ENCODE assay signal across 9 mouse cellular contexts in genomic region chr15:77029331-77029991, GRCm38 (mm10). TPM values are rescaled to one million over a fixed set of nuclear protein-coding genes. Genes with fewer than 3 reads are reported as not detected.
A peak's percentile ranks its signal among the peaks of the same experiment; 100 is the strongest.
DNase-seq lines count a peak whose midpoint lies in the region; ATAC-seq and TF ChIP-seq lines count a peak whose summit lies in the region.
"Had no signal": no experiment of that assay in that cellular context is flagged by ENCODE, and none has a peak within 500 bp of the region (broad histone marks: within the 10 kb centered on the region; RNA-seq: fewer than 3 reads in every experiment).

No protein-coding gene starts in this region.

- H3K27me3 ChIP-seq in liver, embryonic 12.5 days (replicated peaks) = peaks cover 17% of the 10 kb centered on the region; the same call in 1 of the 2 replicates
- no peaks in the 10 kb centered on the region for H3K27me3 ChIP-seq in forebrain, postnatal 0 days (ENCODE audit: insufficient read depth, low read length)
- H3K27me3 ChIP-seq in hindbrain, embryonic 12.5 days = no peaks in the 10 kb centered on the region
- no peaks in the 10 kb centered on the region for H3K27me3 ChIP-seq in midbrain, embryonic 10.5 days (ENCODE audit: low read depth, poor library complexity, severe bottlenecking)
- H3K27me3 ChIP-seq in stomach, embryonic 16.5 days (ENCODE audit: control insufficient read depth, insufficient read depth, low read length) = no peaks in the 10 kb centered on the region

- H3K4me2 ChIP-seq in liver, embryonic 12.5 days = no peak overlapping the region
- no peak overlapping the region for H3K4me2 ChIP-seq in forebrain, postnatal 0 days (ENCODE audit: low read depth)
- no peak overlapping the region for H3K4me2 ChIP-seq in hindbrain, embryonic 12.5 days (replicated peaks)
- H3K4me2 ChIP-seq in stomach, embryonic 16.5 days (ENCODE audit: low read depth, low read length) = peak overlapping the region; percentile 16; the same call in 1 of the 2 replicates

- peak; percentile 96 for TF ChIP-seq CTCF in forebrain, postnatal 0 days (IDR thresholded peaks at IDR 0.05; ENCODE audit: low read depth)

- WGBS in liver, embryonic 12.5 days (ENCODE audit: insufficient replicate concordance) = 24% methylated on average over 7 of the region's 7 CpGs
- 24% methylated on average over 7 of the region's 7 CpGs for WGBS in forebrain, postnatal 0 days
- 35% methylated on average over 7 of the region's 7 CpGs for WGBS in hindbrain, embryonic 12.5 days
- WGBS in midbrain, embryonic 10.5 days = 36% methylated on average over 7 of the region's 7 CpGs
- 25% methylated on average over 7 of the region's 7 CpGs for WGBS in stomach, embryonic 16.5 days

- H3K9me3 ChIP-seq in liver, embryonic 12.5 days (replicated peaks) = no peaks in the 10 kb centered on the region
- no peaks in the 10 kb centered on the region for H3K9me3 ChIP-seq in forebrain, postnatal 0 days (ENCODE audit: low read length)
- no peaks in the 10 kb centered on the region for H3K9me3 ChIP-seq in hindbrain, embryonic 12.5 days (replicated peaks)
- no peaks in the 10 kb centered on the region for H3K9me3 ChIP-seq in midbrain, embryonic 10.5 days (replicated peaks)
- no peaks in the 10 kb centered on the region for H3K9me3 ChIP-seq in stomach, embryonic 16.5 days (replicated peaks; ENCODE audit: control insufficient read depth, low read length)

- H3K4me1 ChIP-seq in liver, embryonic 12.5 days = no peaks in the 10 kb centered on the region
- H3K4me1 ChIP-seq in forebrain, postnatal 0 days (ENCODE audit: insufficient read depth) = no peaks in the 10 kb centered on the region
- H3K4me1 ChIP-seq in hindbrain, embryonic 12.5 days = peaks cover 10% of the 10 kb centered on the region
- H3K4me1 ChIP-seq in midbrain, embryonic 10.5 days = peaks cover 20% of the 10 kb centered on the region
- peaks cover 8% of the 10 kb centered on the region; the same call in 1 of the 2 replicates for H3K4me1 ChIP-seq in stomach, embryonic 16.5 days (ENCODE audit: control insufficient read depth, insufficient read depth, low read length)

- no peak for ATAC-seq in liver, embryonic 12.5 days
- ATAC-seq in forebrain, postnatal 0 days = peak; percentile 81
- ATAC-seq in hindbrain, embryonic 12.5 days (ENCODE audit: low FRiP score) = peak; percentile 61
- peak; percentile 64; the same call in 1 of the 2 replicates for ATAC-seq in stomach, embryonic 16.5 days (ENCODE audit: insufficient read depth, low FRiP score)

- peak; percentile 52 for DNase-seq in liver
- peak; percentile 80 for DNase-seq in cerebellum, adult 9-10 months
- peak; percentile 86 for DNase-seq in forebrain, postnatal 0 days
- DNase-seq in layer of hippocampus, postnatal 14 days (ENCODE audit: low spot score in 2 of 2) = peak; percentile 43 to 70
- DNase-seq in midbrain, embryonic 10.5 days (ENCODE audit: low spot score) = peak; percentile 71

- no peaks in the 10 kb centered on the region for H3K36me3 ChIP-seq in liver, embryonic 12.5 days
- H3K36me3 ChIP-seq in forebrain, postnatal 0 days (ENCODE audit: insufficient read depth) = no peaks in the 10 kb centered on the region
- H3K36me3 ChIP-seq in hindbrain, embryonic 12.5 days = no peaks in the 10 kb centered on the region
- H3K36me3 ChIP-seq in midbrain, embryonic 10.5 days = no peaks in the 10 kb centered on the region
- H3K36me3 ChIP-seq in stomach, embryonic 16.5 days (ENCODE audit: control insufficient read depth, insufficient read depth, low read length) = no peaks in the 10 kb centered on the region

- H3K4me3 ChIP-seq in liver, embryonic 12.5 days = no peak overlapping the region
- H3K4me3 ChIP-seq in forebrain, postnatal 0 days (ENCODE audit: low read depth, low read length) = no peak overlapping the region
- H3K4me3 ChIP-seq in hindbrain, embryonic 12.5 days = no peak overlapping the region
- no peak overlapping the region for H3K4me3 ChIP-seq in midbrain, embryonic 10.5 days
- no peak overlapping the region for H3K4me3 ChIP-seq in stomach, embryonic 16.5 days (replicated peaks; ENCODE audit: low read length)

- no peak overlapping the region for H3K27ac ChIP-seq in liver, embryonic 12.5 days
- H3K27ac ChIP-seq in forebrain, postnatal 0 days (ENCODE audit: low read depth, low read length) = no peak overlapping the region
- H3K27ac ChIP-seq in hindbrain, embryonic 12.5 days = no peak overlapping the region
- H3K27ac ChIP-seq in midbrain, embryonic 10.5 days (replicated peaks) = no peak overlapping the region
- 0 out of 2 replicates have a peak overlapping the region, but pooled peaks have one; percentile 39 for H3K27ac ChIP-seq in stomach, embryonic 16.5 days (ENCODE audit: low read length)

- H3K9ac ChIP-seq in liver, embryonic 12.5 days = no peak overlapping the region
- H3K9ac ChIP-seq in forebrain, postnatal 0 days = no peak overlapping the region
- H3K9ac ChIP-seq in hindbrain, embryonic 12.5 days = no peak overlapping the region
- no peak overlapping the region for H3K9ac ChIP-seq in stomach, embryonic 16.5 days (ENCODE audit: low read length)

RNA-seq across cellular contexts. Expression of gene Apol6, which starts 15.1 kb away (rescaled TPM):
- 0.14 and 0.25 TPM in 2 replicates for polyA plus RNA-seq in liver, embryonic 12.5 days (2016; fragmentation: Nextera tagmentation; extraction: Ambion mirVana)
- 0.19 TPM in 1 of 2 replicates, not detected in the other for total RNA-seq in forebrain, postnatal 0 days (2014; rRNA removed)
- polyA plus RNA-seq in forebrain, postnatal 0 days (2015; fragmentation: Nextera tagmentation; extraction: Ambion mirVana) = not detected in 2 replicates
- polyA plus RNA-seq in hindbrain, embryonic 12.5 days (2016; fragmentation: Nextera tagmentation; extraction: Ambion mirVana) = not detected in 2 replicates
- total RNA-seq in layer of hippocampus, postnatal 14 days (2021) = under 1 TPM in 1 of 2 experiments, not detected in 1; 0.25 TPM
- not detected in 2 replicates for polyA plus RNA-seq in midbrain, embryonic 10.5 days (2016; fragmentation: Nextera tagmentation; extraction: Ambion mirVana)
- 0.06 and 0.16 TPM in 2 replicates for polyA plus RNA-seq in stomach, embryonic 16.5 days (2015; fragmentation: Nextera tagmentation; extraction: Ambion mirVana)
- total RNA-seq: neutrophil, adult 5-6 weeks had no signal

RNA-seq across cellular contexts. Expression of gene Mb, which starts 21.0 kb away (rescaled TPM):
- polyA plus RNA-seq in liver, embryonic 12.5 days (2016; fragmentation: Nextera tagmentation; extraction: Ambion mirVana) = 0.17 TPM in 1 of 2 replicates, not detected in the other
- 0.62 and 3.6 TPM in 2 replicates for total RNA-seq in forebrain, postnatal 0 days (2014; rRNA removed)
- 0.21 and 0.33 TPM in 2 replicates for polyA plus RNA-seq in forebrain, postnatal 0 days (2015; fragmentation: Nextera tagmentation; extraction: Ambion mirVana)
- polyA plus RNA-seq in hindbrain, embryonic 12.5 days (2016; fragmentation: Nextera tagmentation; extraction: Ambion mirVana) = 0.80 and 2.5 TPM in 2 replicates
- under 1 TPM in 1 of 2 experiments, not detected in 1; 0.90 TPM for total RNA-seq in layer of hippocampus, postnatal 14 days (2021)
- 0.16 and 0.25 TPM in 2 replicates for polyA plus RNA-seq in midbrain, embryonic 10.5 days (2016; fragmentation: Nextera tagmentation; extraction: Ambion mirVana)
- polyA plus RNA-seq in stomach, embryonic 16.5 days (2015; fragmentation: Nextera tagmentation; extraction: Ambion mirVana) = 1.6 and 2.5 TPM in 2 replicates
- total RNA-seq: neutrophil, adult 5-6 weeks had no signal
